Mouse (Mus musculus) gastrocnemius, postnatal 10 days (tissue): ENCODE data around the gene Nploc4. TPM values are rescaled to one million over a fixed set of nuclear protein-coding genes. Genes with fewer than 3 reads are reported as not detected.

Source experiments
- DNase-seq: peaks from one replicate; pipeline ENCODE4 v3.0.0; 2021; ENCODE audit warnings: mixed read lengths
- long read RNA-seq, 2 experiments: library from polyadenylated mRNA; stranded (forward); transcript quantifications; one replicate each; pipeline ENCODE4 v2.0.0; 2021
- total RNA-seq, 2 experiments: library from RNA; stranded (reverse); gene quantifications; 2 replicates each; pipeline ENCODE4 v1.2.3; 2021

Nploc4 gene
- 10 to 100 TPM; 60.6 to 66.6 TPM for total RNA-seq
- long read RNA-seq, experiment 1, full-length matches to known transcripts, result 54 of 78 reads
- long read RNA-seq, experiment 1, partial matches to known transcripts, result 3 of 78 reads
- long read RNA-seq, experiment 1, other reads (novel, unspliced or antisense), result 21 of 78 reads
- long read RNA-seq, experiment 2, full-length matches to known transcripts, result 61 of 79 reads
- long read RNA-seq, experiment 2, partial matches to known transcripts, result 5 of 79 reads
- long read RNA-seq, experiment 2, other reads (novel, unspliced or antisense), result 13 of 79 reads

DNA sequence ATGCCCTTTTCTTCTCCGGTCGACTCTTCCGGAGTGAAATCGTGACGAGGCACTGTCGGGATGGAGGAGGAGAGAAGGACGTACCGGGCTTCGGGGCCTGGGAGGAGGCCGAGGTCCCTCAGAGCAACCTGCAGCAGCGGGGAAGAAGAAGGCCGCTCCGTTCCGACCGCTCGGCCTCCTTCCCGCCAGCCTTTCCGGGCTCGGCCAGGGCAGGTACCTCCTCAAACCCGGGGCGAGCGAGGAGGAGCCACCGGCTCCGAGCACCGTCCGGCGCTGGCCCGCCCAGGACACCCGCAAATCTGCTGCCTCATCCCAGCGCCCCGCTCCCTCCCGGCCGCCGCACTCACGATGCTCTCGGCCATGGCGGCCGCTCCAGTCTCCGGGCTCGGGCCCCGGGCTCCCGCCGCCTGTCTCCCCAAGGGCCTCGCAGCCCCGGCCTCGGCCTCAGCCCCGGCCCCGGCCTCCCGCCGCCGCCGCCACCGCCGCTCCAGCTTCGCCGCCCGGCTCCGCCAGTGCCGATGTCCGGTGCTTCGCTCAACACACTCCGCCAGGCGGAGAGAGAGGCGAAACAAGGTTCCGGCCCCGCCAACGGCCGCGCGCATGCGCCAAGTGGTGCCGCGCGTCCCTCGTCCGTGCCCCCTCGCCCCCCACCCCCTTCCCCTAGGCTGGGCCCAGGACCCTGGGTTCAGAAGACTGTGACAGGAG lies at the start of gene Nploc4:
Gene Nploc4, minus strand, starts transcription at position 557 of the 705 bp plus-strand sequence.
- DNase-seq, result peak; percentile 93

DNA sequence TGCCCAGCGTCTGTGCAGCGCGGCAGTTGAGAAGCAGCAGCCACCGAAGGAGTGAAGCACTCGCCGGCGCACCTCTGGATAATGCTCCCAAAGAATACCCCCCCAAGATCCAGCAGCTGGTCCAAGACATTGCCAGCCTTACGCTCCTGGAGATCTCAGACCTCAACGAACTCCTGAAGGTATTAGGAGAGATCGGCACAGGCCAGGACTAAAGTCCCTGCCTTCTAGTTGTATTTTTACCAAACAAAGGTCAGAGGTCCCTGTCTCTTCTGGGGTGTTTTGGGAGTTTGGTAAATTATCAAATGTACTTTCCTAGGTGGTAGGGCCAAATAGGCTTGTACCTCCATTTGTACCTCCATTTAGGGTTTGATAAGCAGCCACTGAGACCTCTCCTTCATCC lies 47.7 kb upstream of the Nploc4 start:
- no peak for DNase-seq

DNA sequence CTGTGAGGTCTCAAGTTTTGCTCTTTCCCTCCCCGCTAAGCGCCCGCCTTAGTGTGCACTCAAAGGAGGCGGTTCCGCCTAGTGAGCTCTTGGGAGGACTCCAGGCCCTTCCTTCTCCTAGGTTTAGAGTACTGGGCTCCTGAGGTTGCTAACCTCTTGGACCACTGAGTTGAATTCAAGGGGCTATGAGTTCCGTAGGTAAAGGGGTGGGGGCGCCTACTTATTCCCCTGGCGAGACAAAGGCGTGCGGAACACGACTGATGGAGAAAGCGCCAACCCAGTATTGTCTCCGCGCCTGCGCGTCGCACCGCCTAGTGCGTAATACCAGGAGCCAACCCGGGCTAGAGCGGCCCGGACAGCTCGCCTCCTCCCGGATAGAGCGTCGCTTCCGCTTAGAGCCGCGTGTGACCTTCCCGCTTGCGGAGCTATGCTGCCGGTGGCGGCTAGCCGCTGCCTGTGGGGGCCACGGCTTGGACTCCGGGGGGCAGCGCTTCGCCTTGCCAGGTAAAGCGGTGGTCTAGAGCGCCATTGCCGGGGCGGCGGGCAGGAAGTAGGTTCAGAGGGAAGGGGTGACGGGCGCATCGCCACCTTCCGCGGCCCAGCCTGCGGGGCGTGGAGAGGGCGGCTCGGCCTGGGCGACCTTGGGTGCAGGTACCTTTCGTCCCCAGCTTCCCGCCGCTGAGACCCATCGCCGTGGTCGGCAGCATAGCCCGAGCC lies 46.9 kb upstream of the Nploc4 start, which contains the start of gene Mrpl12:
Gene Mrpl12, plus strand, starts transcription at position 349 of the 717 bp plus-strand sequence.
- DNase-seq, result peak; percentile 84

DNA sequence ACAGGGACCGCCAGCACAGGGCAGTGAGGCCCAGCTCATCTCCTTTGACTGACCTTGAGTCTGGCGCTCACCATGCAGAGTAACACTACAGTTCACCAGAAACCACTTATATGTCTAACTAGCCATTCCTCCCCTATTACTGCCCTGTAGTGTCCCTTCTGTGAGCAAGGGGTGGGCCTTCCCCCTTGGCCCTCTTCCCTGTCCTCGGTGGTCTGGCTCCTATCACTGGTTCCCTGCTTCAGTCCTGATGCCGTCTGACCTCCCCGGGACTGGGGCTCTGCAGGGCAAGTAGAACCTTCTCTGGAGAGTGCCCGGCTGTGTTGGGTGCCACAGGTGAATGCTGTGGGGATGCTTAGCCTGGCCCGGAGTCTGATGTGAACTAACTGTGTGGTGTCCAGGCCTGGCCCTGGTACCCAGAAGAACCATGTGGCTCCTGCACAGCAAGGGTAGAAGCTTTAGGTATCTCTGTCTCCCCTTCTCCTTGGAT lies 46.0 kb upstream of the Nploc4 start:
- no peak for DNase-seq

DNA sequence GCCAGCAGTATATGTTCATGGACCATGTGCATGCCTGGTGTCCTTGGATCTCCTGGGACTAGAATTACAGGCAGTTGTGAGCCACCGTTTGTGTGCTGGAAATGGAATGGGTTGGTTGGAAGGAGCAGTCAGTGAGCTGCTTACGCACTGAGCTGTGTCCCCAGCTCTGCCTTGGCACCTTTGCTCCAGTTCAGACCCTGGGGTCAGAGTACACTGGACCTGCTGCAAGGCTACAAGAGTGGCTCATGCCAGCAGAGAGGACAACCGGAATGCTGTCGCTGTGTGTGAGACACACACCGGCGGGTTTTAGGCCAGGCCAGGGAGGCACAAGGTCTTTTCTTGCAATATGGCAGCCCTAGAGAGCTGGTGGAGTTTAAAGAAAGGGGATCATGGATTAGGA lies 34.5 kb upstream of the Nploc4 start:
- no peak for DNase-seq

DNA sequence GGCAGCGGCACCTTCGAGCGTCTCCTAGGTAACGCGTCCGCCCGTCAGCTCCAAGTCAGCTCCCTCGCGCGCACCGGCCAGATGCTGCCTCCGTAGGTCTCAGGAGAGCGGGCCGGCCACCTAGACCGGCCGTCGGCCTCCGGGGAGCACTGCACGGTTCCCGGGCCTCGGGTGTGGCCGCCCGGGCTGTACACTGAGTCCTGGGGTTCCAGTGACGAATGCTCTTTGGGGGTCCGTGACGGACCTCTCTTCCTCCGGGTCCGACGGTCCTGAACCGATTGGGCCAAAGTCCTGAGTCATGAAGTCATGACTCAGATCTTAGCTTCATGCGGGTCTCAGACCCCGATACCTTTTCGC lies 30.2 kb upstream of the Nploc4 start:
- no peak for DNase-seq

DNA sequence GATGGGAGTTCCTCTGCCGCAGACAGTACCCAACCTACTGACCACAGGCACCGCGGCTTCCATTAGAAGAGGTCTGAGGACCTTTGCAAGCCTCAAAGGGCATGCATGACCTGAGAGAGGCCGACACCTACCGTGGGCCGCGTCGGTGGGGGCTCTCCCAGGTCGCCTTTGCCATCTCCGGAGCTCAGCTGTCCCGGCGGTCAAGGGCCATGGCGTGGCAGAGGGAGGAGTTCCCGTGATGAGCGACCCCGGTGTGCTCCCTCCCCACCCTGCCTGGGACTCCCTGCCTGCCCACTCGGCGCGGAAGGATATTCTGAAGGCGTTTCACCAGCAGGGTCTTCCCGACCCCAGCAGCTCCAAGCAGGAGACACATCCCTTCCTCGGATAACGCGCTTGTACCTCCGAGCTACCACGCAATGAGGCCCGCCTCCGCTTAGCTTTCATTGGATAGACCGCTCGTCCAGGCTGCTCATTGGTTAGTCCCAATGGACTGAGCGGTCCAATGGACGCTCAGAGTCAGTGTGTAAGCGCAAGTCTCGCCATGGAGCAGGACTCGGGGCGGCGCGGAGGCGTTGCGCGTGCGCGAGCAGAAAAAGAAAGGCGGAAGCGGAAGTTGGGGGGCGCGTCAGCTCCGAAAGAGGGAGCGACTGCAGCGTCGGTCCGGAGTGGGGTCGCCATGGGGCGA lies 29.7 kb upstream of the Nploc4 start, which contains the start of gene Arl16:
Gene Arl16, minus strand, starts transcription at position 557 of the 685 bp plus-strand sequence.
- DNase-seq, result peak; percentile 91

DNA sequence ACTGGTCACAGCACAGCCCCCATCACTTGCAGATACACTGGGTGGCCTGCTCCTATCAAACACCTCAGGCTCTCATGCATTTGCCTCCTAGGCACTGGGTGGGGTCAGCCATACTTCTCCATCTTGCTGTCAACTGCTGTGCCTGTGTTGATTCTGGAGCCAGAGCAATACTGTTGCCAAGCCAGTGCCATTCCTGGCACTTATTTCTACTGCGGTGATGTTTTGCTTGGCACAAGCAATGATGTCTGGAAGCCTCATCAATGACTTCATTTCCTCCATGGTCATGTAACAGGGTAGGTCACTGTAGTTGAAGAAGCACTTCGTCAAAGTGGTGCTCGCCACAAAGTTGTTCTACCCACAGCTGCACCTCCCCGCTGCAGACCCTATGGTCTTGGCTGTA lies 28.0 kb upstream of the Nploc4 start:
- DNase-seq, result no peak

DNA sequence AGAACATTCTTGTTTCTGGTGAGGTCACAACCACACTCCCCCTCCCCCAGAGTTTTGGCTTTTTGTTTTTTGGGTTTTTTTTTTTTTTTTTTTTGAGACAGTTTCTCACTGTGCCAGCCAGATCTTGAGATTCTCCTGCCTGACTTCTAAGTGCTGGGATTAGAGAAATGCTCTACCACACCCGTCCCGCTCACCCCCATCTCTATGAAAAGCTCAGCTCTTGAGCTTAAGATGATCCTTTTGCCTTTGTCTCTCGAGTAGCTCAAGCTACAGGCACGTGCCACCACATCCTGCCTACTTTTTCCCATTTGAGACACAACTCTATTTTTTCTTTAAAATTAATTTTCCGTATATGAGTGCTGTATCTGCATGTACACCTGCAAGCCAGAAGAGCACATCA lies 26.9 kb upstream of the Nploc4 start:
- DNase-seq, result no peak

DNA sequence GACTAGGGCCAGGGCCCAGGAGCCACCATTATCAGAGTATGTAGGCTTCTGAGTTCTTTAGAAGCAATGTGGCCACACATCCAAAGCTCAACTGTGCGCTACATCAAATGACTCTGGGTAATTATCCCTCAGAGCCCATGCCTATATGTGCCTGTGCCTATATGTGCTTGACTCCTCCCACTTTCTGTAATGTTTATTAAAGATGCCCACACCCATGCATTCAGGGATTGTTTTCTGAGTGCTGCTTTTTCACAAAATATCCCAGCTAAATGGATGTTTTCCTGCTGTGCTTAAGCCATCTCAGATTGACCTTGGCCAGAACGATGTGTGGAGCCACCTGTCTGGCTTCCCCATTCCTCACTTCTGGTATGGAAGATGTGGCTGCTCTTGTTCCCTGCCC lies 26.0 kb upstream of the Nploc4 start:
- no peak for DNase-seq

DNA sequence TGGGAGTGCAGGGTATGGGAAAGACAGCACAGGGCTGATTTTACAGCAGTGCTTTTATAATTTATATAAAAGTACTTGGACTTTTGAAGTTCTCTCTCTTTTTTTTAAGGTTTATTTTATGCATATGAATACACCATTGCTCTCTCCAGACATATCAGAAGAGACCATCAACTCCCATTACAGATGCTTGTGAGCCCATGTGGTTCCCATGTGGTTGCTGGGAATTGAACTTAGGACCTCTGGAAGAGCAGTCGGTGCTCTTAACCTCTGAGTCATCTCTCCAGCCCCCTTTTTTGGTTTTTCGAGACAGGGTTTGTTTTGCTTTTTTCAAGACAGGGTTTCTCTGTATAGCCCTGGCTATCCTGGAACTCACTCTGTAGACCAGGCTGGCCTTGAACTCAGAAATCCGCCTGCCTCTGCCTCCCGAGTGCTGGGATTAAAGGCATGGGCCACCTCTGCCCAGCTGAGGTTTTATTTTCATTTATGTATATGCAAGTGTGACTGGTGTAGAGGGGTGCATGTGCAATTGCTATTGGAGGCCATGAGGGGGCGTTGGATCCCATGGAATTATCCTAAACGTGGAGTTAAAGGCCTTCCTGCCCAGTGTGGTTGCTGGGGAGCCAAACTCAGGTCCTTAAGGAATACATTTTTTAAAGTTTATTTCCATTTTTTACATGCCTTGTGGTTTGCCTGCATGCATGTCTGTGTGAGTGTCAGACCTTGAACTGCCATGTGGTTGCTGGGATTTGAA lies 21.5 kb upstream of the Nploc4 start:
- DNase-seq, result no peak

DNA sequence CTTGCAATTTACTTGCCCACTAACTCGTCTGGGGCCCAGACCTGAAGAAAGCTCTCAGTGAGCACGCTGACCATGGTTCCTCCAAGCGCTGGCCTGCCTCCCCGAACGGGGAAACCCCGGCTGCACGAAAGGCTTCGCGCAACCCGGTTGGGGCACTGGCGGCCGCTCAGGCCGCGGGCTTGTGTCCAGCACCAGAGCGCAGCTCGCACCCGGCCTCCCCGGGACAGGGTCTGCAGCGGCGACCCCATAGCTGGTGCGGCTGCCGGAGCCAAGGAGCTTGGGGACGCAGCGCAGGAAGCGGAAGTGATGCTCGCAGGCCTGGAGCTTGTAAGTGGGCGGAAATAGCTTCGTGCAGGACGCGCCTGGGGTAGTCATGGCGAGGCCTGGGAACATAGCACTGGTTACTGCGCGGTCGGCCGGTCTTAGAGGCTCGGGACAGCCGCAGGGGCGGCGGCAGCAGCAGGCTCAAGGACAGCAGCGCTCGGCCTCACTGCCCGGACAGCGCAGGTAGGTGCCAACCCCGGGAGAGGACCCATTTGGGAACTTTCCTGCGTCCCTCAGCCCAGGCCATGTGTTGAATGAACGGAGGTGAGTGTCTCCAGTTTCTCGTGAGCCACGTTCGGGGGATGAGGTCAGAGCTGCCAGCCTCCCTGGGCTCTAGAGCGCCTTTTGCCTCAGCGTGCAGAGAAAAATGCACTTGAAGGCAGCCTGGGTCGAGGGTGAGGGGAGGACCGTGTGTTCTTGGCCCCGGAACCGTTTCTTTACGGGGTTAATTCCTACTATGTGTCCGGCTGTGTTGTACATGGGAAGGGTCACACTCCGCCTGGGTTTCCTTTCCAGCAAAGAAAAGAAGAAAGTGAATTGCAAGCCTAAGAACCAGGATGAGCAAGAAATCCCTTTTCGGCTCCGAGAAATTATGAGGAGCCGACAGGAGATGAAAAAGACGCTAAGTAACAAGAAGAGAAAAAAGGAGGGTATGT lies 20.6 kb upstream of the Nploc4 start, which contains the start of the genes Oxld1 and Ccdc137:
Gene Oxld1, minus strand, starts transcription at position 297 of the 980 bp plus-strand sequence.
Gene Ccdc137, plus strand, starts transcription at position 344 of the 980 bp plus-strand sequence.
- DNase-seq, result peak; percentile 73

DNA sequence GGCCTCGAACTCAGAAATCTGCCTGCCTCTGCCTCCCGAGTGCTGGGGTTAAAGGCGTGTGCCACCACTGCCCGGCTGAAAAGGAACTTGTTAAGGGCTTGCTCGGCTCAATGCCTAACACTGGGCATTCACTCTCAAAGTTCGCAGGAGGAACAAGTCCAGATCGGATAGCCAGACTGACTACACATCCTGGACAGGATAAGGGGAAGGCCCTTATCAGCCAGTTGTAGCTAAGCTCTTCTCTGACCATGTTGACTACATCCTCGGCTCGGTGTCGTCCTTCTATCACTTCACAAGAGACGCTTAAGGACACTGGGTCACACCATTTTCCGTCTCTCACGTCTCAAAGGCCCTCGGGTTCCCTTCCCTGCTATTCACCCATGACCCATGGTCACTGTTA lies 19.9 kb upstream of the Nploc4 start:
- DNase-seq, result no peak

DNA sequence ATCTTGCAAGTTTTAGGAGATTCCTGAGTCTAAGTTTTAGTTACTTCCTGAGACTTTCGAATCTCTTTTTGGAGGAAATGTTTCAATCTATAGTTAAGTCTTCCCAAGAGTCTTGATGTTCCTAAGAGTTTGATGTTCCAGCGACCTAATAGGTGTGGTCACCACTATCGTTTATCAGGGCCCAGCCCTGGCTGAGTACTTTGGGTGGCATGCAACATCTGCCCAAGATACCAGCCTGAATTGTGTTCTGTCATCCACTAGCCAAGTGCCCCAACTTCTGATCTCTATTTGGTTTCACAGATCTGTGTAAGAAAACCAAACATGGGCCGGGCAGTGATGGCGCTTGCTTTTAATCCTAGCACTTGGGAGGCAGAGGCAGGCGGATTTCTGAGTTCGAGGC lies 17.9 kb upstream of the Nploc4 start:
- no peak for DNase-seq

DNA sequence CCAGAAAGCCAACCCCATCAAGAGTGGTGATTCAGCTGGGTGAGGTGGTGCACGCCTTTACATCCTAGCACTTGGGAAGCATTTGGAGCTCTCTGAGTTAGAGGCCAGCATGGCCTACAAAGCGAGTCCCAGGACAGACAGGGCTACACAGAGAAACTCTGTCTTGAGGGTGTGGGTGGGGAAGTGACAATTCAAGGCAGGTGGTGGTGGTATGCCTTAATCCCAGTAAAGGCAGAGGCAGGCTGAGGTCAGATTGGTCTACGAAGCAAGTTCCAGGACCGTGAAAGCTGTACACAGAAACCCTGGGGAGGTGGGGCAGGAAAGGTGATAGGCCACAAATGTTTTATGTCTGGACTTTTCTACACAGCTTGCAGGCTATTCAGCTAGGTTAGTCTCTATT lies 17.5 kb upstream of the Nploc4 start:
- no peak for DNase-seq

DNA sequence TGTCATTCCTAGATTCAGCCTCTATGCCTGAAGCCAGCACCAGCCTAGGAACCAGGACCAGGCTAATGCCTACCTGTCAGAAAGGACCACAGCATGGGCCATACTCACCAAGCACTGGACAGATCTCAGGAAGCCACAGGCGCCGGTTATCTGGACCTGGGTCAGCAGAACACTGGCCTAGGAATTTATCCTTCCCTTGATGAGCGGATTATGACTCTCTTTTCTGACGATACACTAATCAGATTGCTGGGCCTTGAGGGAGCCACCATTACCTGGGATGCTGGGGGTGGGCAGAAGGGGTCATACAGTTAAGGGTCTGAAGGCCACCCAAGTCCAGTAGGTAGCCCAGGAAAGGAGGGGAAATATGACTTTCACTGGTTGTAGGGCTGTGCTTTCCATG lies 15.8 kb upstream of the Nploc4 start, which contains the start of gene Pde6g:
Gene Pde6g, minus strand, starts transcription at position 195 of the 400 bp plus-strand sequence.
- DNase-seq, result no peak

DNA sequence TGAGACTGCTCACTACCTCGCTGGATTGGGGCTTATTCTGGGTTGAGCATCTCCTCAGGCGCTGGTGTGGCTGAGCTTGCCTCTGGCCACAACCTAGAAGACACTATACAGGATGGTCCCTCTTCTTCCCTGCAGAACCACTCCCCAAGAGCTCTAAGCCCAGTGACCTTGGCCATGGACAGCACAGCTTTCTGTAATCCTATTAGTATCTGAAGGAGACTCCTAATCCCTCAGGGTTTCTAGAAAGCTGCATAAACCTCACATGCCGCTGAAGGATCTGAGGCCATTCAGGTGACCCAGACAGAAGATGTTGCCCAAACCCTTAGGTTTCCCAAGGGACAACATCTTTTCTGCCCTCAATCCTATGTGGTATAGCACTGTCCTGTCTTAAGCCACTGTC lies 14.7 kb upstream of the Nploc4 start:
- no peak for DNase-seq

DNA sequence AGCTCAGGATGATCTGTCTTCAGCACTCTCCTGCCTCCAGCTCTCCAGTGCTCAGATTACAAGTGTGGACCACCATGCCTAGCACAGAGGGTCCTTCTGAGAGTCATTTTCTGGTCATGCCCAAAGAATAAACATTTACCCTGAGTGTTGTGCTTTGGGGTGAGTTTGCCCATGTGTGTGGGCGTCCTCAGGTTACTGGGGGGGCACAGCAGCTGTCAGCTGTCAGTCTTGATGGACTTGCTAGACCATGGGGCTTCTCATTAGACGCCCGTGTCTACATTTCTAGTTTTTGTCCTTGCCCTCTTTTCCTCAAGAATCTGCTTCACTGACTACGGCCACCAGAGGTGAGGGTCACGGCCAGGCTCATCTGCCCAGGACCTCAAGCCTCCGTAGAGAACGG lies 9.7 kb upstream of the Nploc4 start:
- no peak for DNase-seq

DNA sequence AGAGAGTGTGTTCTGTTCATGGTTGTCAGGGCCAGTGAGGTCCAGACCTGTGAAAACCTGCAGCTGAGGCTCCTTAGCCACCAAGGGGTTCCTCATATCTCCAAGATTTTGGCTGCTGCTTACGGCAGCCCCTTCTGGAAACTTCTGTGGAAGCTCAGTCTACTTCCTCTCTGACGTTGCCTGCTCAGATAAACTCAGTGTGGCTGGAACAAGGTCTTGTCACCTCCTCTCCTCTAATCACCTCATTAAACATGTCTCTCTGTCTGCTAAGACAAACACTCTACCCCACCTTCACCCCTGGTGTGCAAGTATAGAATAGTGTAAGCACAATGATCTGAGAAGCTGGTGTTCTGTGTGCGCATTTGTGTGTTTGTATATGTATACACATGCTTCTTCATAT lies 8.0 kb upstream of the Nploc4 start:
- no peak for DNase-seq

DNA sequence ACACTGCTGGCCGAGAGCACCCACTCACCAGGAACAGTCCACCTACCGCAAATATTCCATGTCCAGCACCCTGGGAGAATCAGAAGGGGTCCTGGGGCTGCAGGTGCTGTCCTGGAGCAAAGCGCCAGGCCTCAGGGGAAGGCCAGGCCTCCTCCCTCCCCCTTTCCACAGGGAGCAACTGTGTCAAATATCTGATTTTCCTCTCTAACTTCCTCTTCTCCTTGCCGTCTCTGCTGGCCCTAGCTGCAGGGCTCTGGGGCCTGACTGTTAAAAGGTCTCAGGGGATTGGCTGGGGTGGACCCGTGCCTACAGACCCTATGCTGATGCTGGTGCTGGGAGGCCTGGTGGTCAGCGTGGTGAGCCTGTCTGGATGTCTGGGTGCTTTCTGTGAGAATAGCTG lies 6.6 kb upstream of the Nploc4 start:
- DNase-seq, result no peak
